Mouse (Mus musculus) brain, embryonic 14.5 days (tissue): ENCODE measurements around the gene Cavin1. TPM values are rescaled to one million over a fixed set of nuclear protein-coding genes. Genes with fewer than 3 reads are reported as not detected.

Experiments
- DNase-seq: peaks from one replicate; pipeline ENCODE4 v3.0.0-alpha.2; 2011; ENCODE audit warnings: low read depth
- CTCF ChIP-seq: fragments of 200-500 bp; IDR thresholded peaks from 2 replicates; pipeline ENCODE4 v1.5.1; 2012; ENCODE audit warnings: inconsistent platforms, mild to moderate bottlenecking, moderate library complexity, borderline replicate concordance; ENCODE audit not compliant: insufficient read depth, insufficient read length; ENCODE audit errors: extremely low read depth
- POLR2A ChIP-seq: fragments of 200-500 bp; IDR thresholded peaks from 2 replicates; pipeline ENCODE4 v1.6.1; 2012; ENCODE audit warnings: mild to moderate bottlenecking, inconsistent platforms, borderline replicate concordance; ENCODE audit not compliant: poor library complexity, insufficient read depth, insufficient read length, severe bottlenecking; ENCODE audit errors: extremely low read depth
- polyA plus RNA-seq: library from polyadenylated mRNA; depleted of rRNA; stranded (reverse); fragments of >200 nt; gene quantifications from 2 replicates; pipeline ENCODE4 v1.2.3, GENCODE M21; 2012

Cavin1 gene
- polyA plus RNA-seq, 1 experiment: 24.4 TPM

DNA sequence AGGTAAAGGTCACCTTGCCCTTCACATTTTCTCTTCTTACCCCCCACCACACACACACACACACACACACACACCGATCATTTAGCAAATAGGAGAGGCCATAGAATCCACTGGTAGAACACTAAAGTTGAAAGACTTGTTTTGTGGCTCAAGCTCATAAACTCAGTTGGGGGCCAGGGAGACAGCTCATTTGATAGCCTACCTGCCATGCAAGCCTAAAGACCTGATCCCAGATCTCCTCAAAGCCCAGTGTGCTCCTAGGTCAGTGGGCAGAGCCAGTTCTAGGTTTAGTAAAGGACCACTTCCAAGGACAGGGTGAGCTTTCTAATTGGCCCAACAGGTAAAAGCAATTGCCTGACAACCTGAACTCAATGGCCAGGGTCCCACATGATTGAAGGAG, 28.3 kb downstream of the Cavin1 start:
- no peak for DNase-seq
- TF ChIP-seq POLR2A (no peak), CTCF (no peak)

DNA sequence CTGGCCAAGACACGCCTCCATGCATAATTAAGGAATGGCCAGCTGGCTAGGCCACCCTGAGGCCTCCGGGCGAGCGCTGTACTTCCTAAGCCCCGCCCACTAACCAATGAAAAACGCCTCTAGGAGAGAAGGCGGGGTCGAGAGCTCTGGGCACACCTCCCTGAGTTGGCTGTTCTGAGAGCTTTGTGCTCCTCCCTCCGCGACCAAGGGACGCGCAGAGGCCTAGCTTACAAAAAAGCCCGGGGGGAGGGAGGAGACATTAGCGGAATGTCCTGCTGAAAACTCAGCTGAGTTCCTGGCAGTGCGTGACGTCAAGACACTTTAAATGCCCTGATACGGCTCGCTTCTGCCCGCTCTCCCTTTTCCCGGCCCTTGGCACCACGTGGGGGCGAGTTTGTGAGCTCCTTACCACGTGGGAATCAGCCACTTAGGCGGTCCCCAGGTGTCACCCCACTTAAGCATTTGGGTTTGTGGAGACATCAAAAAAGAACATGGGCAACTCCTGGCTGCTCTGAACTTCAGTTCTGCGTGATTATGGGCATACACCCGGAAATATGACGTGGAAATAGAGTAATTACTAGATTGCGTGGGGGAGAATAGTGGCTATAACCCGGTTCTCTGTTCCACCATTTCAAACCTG, 31.1 kb downstream of the Cavin1 start, which contains the start of gene Stat3:
TSS of gene Stat3 (minus strand) at position 29 of the 640 bp plus-strand sequence.
- peak; percentile 100 for DNase-seq

DNA sequence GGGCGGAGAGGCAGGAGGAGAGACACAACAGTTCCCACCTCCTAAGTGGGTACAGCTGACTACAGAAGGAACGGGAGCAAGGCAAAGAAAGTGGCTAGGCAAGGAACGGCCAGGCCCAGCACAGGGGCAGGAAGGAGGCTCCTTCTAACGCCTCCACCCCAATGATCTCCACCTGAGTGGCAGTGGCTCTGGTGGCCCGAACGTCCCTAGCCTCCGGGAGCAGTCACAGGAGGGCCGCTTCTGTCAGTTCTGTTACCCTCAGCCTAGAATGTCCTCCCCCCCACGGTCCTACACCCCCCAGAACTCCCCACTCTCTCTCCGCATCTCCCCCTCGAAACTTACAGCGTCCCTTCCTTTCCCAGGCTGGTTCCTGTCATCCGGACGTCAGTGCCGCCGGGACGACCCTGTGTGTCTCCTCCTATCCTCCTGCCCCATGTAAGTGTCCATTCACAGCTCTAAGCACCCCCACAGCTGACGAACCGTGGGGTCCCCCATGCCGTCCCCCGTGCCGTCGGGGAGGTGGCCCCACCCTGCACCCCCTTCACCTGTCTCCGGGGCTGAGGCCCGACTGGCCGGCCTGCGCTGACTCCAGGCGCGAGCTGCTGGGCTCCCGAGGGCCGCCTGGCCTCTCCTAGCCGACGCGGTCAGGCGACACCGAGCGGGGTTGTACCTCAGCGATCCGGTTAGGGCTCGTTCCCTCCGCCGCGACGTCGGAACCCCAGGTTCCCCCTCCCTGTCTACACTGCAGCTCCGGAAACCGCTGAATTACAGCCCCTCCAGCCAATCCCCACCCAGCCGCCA, 31.8 kb downstream of the Cavin1 start:
- DNase-seq: no peak
- TF ChIP-seq CTCF (no peak), POLR2A (peak; percentile 66; the same call in 1 of the 2 replicates)

More for the DNA sequence above, 31.1 kb downstream of the Cavin1 start, which contains the start of gene Stat3:
- no peak for TF ChIP-seq POLR2A
- TF ChIP-seq CTCF: no peak

- peak; percentile 77 for DNase-seq
- TF ChIP-seq CTCF (no peak), POLR2A (no peak)
These were observed 32.6 kb downstream of the Cavin1 start for GRCm38 (mm10) chr11:100938112-100938511.

DNA sequence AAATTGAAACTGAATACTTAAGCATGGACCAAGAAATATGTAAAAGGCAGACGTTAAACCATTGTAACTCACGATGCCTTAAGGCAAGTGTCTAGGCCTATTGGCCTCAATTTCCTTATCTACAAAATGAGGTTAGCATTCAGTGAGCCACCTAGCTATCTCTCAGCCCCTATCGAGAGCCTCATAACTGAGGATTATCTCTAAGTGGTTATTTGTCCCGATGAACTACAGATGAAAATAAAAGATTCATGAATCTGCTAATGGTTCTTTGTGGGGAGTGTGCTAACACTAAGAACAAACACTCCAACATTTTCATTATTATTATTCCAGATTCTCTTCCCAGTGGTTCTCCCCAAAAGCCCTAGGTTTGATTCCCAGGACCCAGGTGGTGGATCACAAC, 33.4 kb downstream of the Cavin1 start:
- no peak for DNase-seq
- TF ChIP-seq CTCF (no peak), POLR2A (no peak)

GRCm38 (mm10) chr11:100935373-100936355, 35.0 kb downstream of the Cavin1 start:
- no peak for DNase-seq

DNA sequence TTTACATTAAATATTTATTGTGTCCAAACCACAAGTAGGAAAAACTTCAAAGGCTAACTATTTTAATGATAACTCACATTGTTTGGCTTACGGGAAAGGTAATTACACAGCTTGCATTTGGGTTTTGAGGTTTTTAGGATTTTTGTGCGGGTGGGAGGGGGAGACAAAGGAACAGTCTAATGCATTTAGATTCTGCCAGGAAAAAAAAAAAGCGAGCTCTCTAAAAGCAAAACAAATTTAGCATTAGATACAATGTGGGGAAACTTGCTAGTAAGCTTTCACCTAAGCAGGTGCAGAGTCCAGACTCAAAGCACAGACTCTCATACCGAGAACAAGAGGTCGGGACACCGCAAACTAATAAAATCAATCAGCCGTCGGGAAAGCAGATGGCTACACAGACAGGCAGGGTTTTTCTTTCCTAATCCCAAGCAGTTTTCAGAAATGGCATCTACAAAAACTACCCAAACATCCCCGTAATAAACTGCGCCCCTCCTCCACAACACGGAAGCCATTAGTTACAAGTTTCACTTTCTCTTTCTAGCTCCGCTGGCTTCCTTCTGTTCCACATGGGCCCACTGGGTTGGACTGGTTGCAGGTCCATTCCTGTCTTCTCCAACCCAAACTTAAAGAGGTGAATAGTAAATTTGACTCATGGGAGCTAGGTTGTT, 39.3 kb downstream of the Cavin1 start:
- TF ChIP-seq CTCF: no peak
- DNase-seq: peak; percentile 66

More at GRCm38 (mm10) chr11:100935373-100936355, 35.0 kb downstream of the Cavin1 start:
- TF ChIP-seq CTCF (no peak), POLR2A (no peak)

GRCm38 (mm10) chr11:100930611-100931010, 40.1 kb downstream of the Cavin1 start:
- DNase-seq: no peak

GRCm38 (mm10) chr11:100927386-100927785, 43.3 kb downstream of the Cavin1 start:
- DNase-seq: no peak
- TF ChIP-seq POLR2A (no peak), CTCF (no peak)

More at GRCm38 (mm10) chr11:100930611-100931010, 40.1 kb downstream of the Cavin1 start:
- TF ChIP-seq POLR2A (no peak), CTCF (no peak)

DNA sequence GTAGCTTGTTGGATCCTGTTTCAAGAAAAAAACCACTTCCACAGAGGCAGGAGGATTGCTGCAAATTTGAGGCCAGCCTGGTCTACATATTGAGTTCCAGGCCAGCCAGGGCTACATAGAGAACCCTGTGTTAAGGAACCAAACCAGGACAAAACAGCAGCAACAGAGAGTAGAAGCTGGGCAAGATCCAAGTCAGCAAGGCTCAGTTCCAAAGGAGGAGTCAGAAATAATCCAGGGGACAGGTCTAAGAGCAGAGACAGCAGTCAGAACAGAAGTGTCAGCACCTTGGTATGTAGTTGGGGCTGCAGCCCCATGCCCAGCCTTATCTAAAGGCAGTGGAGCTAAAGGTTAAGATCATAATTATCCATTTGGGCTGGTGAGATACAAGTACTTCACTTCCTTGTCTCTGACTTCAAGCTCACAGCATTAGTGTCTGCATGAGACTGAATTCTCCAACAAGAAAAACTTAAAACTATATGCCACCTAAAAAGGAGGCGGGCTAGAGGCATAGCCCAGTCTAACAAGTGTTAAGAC, 46.2 kb downstream of the Cavin1 start:
- TF ChIP-seq POLR2A (no peak), CTCF (no peak)
- DNase-seq: no peak

GRCm38 (mm10) chr11:100920887-100921624, 49.6 kb downstream of the Cavin1 start:
- TF ChIP-seq CTCF (no peak), POLR2A (no peak)
- no peak for DNase-seq
